Mouse (Mus musculus): ENCODE data around the gene Mapk9. TPM values are rescaled to one million over a fixed set of nuclear protein-coding genes. Genes with fewer than 3 reads are reported as not detected.

Gene Mapk9
- 5.6 and 6.9 TPM in 2 replicates for polyA plus RNA-seq (2012; rRNA removed; ENCODE audit: low replicate concordance)

DNA sequence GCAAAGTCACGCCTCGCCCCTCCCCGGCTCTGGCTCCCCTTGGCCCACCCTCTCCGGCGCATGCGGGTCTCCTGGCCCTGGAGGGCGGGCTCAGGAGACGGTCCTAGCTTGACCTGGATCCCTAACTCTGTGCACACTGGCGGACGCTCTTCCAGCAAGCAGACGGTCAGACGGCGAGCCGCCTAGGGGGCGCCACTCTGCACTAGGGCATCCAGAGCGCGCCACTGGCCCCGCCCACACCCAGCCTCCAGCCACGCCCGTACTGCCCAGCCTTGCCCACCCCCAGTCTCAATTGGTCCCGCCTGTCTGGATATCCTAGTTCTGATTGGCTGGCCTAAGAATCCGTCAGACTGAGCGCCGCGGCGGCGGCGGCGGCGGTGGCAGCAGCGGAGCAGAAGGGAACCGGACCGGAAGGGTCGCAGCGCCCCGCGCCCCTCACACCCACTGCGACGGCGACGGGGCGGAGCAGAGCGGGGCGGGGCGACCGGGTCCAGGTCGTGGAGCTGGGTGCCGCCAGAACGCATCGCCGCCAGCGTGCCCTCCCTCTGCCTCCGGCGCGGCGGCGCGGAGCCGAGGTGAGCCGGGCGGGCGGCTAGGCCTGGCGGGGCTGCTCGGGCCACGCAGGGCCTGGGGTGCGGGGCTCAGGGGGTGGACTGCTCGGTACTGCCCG, at the start of gene Mapk9:
TSS of gene Mapk9 (plus strand) at position 351 of the 670 bp plus-strand sequence.

GRCm38 (mm10) chr11:49901659-49902458, 55.3 kb downstream of the Mapk9 start, which contains the start of gene Rasgef1c:
Rasgef1c (plus strand) TSS chr11:49901835.

Other genes starting within 250 kb of the Mapk9 start
- gene Flt4, start 237.5 kb upstream of the Mapk9 start, polyA plus RNA-seq (2012; rRNA removed; ENCODE audit: low replicate concordance): 4.3 and 4.4 TPM in 2 replicates
- gene Scgb3a1, start 183.1 kb upstream of the Mapk9 start, polyA plus RNA-seq (2012; rRNA removed; ENCODE audit: low replicate concordance): 9.7 and 22.7 TPM in 2 replicates
- 1.4 and 1.7 TPM in 2 replicates for gene Cnot6, start 134.0 kb upstream of the Mapk9 start, polyA plus RNA-seq (2012; rRNA removed; ENCODE audit: low replicate concordance)
- gene Gfpt2, start 52.6 kb upstream of the Mapk9 start, polyA plus RNA-seq (2012; rRNA removed; ENCODE audit: low replicate concordance): 0.41 and 0.46 TPM in 2 replicates
- gene Rasgef1c, start 55.1 kb downstream of the Mapk9 start, polyA plus RNA-seq (2012; rRNA removed; ENCODE audit: low replicate concordance): 0.70 and 1.1 TPM in 2 replicates
- gene Rnf130, start 178.6 kb downstream of the Mapk9 start, polyA plus RNA-seq (2012; rRNA removed; ENCODE audit: low replicate concordance): 24.9 and 32.5 TPM in 2 replicates

All from duodenum, adult 2 months (tissue).